Mouse (Mus musculus): ENCODE data around the gene Plch2. TPM values are rescaled to one million over a fixed set of nuclear protein-coding genes. Genes with fewer than 3 reads are reported as not detected.

Gene Plch2
- polyA plus RNA-seq, 1 experiment from 2014 or later: 2.4 TPM

- Histone ChIP-seq H3K4me1 (replicated peaks; ENCODE audit: control insufficient read depth, insufficient read depth, low read length) (peaks cover 15% of the 10 kb centered on the region), H3K9ac (ENCODE audit: low read length) (no peak overlapping the region), H3K4me2 (ENCODE audit: low read depth, low read length, severe bottlenecking) (no peak overlapping the region), H3K4me3 (ENCODE audit: low read depth, low read length) (no peak overlapping the region), H3K9me3 (ENCODE audit: control insufficient read depth, low read length) (no peaks in the 10 kb centered on the region), H3K27ac (ENCODE audit: low read depth, low read length) (no peak overlapping the region), H3K27me3 (ENCODE audit: control insufficient read depth, insufficient read depth, low read length) (0 out of 2 replicates have a peak, but pooled peaks cover 2% of the 10 kb centered on the region), H3K36me3 (ENCODE audit: control insufficient read depth, insufficient read depth, low read length) (no peaks in the 10 kb centered on the region)
- ATAC-seq (replicated peaks; ENCODE audit: low FRiP score): no peak
- no peak for DNase-seq (ENCODE audit: low spot score)
- WGBS: 80% methylated on average over 7 of the region's 7 CpGs
Measured at GRCm38 (mm10) chr4:155022228-155022855, 34.2 kb downstream of the Plch2 start.

GRCm38 (mm10) chr4:155020813-155021212 lies 35.8 kb downstream of the Plch2 start:
- Histone ChIP-seq H3K4me2 (ENCODE audit: low read depth, low read length, severe bottlenecking) (no peak overlapping the region), H3K27me3 (ENCODE audit: control insufficient read depth, insufficient read depth, low read length) (peaks cover 2% of the 10 kb centered on the region; the same call in 1 of the 2 replicates), H3K4me3 (ENCODE audit: low read depth, low read length) (no peak overlapping the region), H3K36me3 (ENCODE audit: control insufficient read depth, insufficient read depth, low read length) (no peaks in the 10 kb centered on the region), H3K9ac (ENCODE audit: low read length) (no peak overlapping the region), H3K4me1 (replicated peaks; ENCODE audit: control insufficient read depth, insufficient read depth, low read length) (peaks cover 15% of the 10 kb centered on the region), H3K9me3 (ENCODE audit: control insufficient read depth, low read length) (no peaks in the 10 kb centered on the region), H3K27ac (ENCODE audit: low read depth, low read length) (no peak overlapping the region)
- DNase-seq (ENCODE audit: low spot score) (no peak), ATAC-seq (replicated peaks; ENCODE audit: low FRiP score) (no peak)
- 65% methylated on average over 9 of the region's 9 CpGs for WGBS

DNA sequence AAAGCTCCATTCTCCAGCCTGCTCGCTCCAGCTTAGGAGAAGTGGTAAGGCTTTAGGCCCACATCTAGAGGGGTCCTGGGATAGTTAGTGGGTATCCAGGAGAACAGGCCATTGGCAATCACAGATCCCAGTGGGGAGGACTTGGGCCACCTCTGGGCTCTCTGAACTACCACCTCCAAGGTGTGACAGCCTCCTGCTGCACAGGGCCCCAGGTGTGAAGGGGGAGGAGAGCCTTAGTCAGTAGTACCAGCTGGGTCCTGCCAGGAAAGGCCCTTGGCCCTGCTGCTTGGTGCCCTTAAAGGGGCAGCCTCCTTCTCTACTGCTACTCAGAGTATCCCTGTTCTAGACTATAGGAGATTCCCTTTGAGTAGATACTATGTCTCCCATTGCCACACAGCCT lies 36.4 kb downstream of the Plch2 start:
- Histone ChIP-seq H3K4me3 (ENCODE audit: low read depth, low read length) (no peak overlapping the region), H3K9me3 (ENCODE audit: control insufficient read depth, low read length) (no peaks in the 10 kb centered on the region), H3K4me2 (ENCODE audit: low read depth, low read length, severe bottlenecking) (no peak overlapping the region), H3K27me3 (ENCODE audit: control insufficient read depth, insufficient read depth, low read length) (peaks cover 2% of the 10 kb centered on the region; the same call in 1 of the 2 replicates), H3K9ac (ENCODE audit: low read length) (no peak overlapping the region), H3K4me1 (replicated peaks; ENCODE audit: control insufficient read depth, insufficient read depth, low read length) (peaks cover 15% of the 10 kb centered on the region), H3K27ac (ENCODE audit: low read depth, low read length) (no peak overlapping the region), H3K36me3 (ENCODE audit: control insufficient read depth, insufficient read depth, low read length) (no peaks in the 10 kb centered on the region)
- WGBS: 79% methylated on average over 1 of the region's 1 CpGs
- ATAC-seq (replicated peaks; ENCODE audit: low FRiP score) (no peak), DNase-seq (ENCODE audit: low spot score) (no peak)

DNA sequence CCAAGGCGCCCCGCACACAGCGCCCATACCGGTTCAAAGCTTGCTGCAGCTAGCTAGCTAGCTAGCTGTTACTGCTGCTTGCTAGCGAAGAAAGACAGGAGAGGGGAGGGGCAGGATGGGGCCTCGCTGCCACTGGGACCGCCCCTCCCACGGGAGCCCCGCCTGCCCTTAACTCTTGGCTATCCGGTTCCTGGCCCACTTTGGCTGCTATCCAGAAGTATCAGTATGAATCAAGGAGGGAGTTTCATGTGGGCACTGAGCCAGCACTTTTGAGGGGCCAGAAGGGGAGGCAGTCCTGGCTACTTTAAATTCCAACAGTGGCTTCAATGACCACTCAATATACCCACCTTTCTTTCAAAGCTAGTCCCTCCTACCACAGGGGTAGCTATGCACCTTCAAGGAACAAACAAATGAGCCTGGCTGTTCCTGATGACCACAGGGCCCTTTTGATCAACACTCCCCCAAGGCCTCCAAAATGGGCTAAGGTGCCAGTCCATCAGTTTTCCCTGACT lies 37.2 kb downstream of the Plch2 start:
- peak overlapping the region; percentile 18; the same call in 1 of the 2 replicates for H3K4me3 ChIP-seq (ENCODE audit: low read depth, low read length)
- DNase-seq (ENCODE audit: low spot score) (peak; percentile 79), ATAC-seq (replicated peaks; ENCODE audit: low FRiP score) (peak; percentile 67)
- peak overlapping the region; percentile 37; the same call in 1 of the 2 replicates for H3K4me2 ChIP-seq (ENCODE audit: low read depth, low read length, severe bottlenecking)
- under 1% methylated on average over 10 of the region's 10 CpGs for WGBS
- peak overlapping the region; percentile 6; the same call in 1 of the 2 replicates for H3K27ac ChIP-seq (ENCODE audit: low read depth, low read length)
- H3K4me1 ChIP-seq (replicated peaks; ENCODE audit: control insufficient read depth, insufficient read depth, low read length): peaks cover 13% of the 10 kb centered on the region
- peak overlapping the region; percentile 23; the same call in 1 of the 2 replicates for H3K9ac ChIP-seq (ENCODE audit: low read length)
- H3K36me3 ChIP-seq (ENCODE audit: control insufficient read depth, insufficient read depth, low read length): no peaks in the 10 kb centered on the region
- H3K9me3 ChIP-seq (ENCODE audit: control insufficient read depth, low read length): no peaks in the 10 kb centered on the region
- H3K27me3 ChIP-seq (ENCODE audit: control insufficient read depth, insufficient read depth, low read length): peaks cover 2% of the 10 kb centered on the region; the same call in 1 of the 2 replicates

GRCm38 (mm10) chr4:155018601-155019335 lies 37.8 kb downstream of the Plch2 start:
- peak overlapping the region; percentile 23; the same call in 1 of the 2 replicates for H3K9ac ChIP-seq (ENCODE audit: low read length)
- whole genome bisulfite sequencing: 3% methylated on average over 15 of the region's 15 CpGs
- peak overlapping the region; percentile 6; the same call in 1 of the 2 replicates for H3K27ac ChIP-seq (ENCODE audit: low read depth, low read length)
- H3K9me3 ChIP-seq (ENCODE audit: control insufficient read depth, low read length): no peaks in the 10 kb centered on the region
- ATAC-seq (replicated peaks; ENCODE audit: low FRiP score): peak; percentile 47; the same call in 1 of the 2 replicates
- H3K36me3 ChIP-seq (ENCODE audit: control insufficient read depth, insufficient read depth, low read length): no peaks in the 10 kb centered on the region
- peak overlapping the region; percentile 37 for H3K4me2 ChIP-seq (ENCODE audit: low read depth, low read length, severe bottlenecking)
- peaks cover 13% of the 10 kb centered on the region for H3K4me1 ChIP-seq (replicated peaks; ENCODE audit: control insufficient read depth, insufficient read depth, low read length)
- peaks cover 2% of the 10 kb centered on the region; the same call in 1 of the 2 replicates for H3K27me3 ChIP-seq (ENCODE audit: control insufficient read depth, insufficient read depth, low read length)
- DNase-seq (ENCODE audit: low spot score): peak; percentile 80
- peak overlapping the region; percentile 18; the same call in 1 of the 2 replicates for H3K4me3 ChIP-seq (ENCODE audit: low read depth, low read length)

DNA sequence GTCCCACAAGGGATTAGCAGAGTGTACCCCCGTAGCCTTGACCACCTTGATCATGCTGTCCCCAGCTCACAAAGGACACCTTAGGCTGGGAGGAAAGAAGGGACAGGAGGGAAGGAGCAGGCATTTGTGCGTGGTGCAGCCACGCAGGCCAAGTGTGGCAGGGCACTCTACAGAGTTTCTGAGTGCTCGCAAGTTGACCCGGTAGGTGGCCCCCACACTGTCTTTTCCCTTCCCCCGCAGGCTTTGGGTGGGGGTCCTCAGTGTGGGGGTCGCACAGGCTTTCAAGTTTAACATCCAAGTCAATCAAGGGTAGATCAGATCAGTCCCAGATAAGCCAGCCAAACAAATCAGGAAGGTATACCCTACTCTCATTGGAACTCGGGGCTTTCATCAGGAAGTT lies 38.5 kb downstream of the Plch2 start:
- H3K9me3 ChIP-seq (ENCODE audit: control insufficient read depth, low read length): no peaks in the 10 kb centered on the region
- no peak overlapping the region for H3K4me3 ChIP-seq (ENCODE audit: low read depth, low read length)
- H3K4me1 ChIP-seq (replicated peaks; ENCODE audit: control insufficient read depth, insufficient read depth, low read length): peaks cover 13% of the 10 kb centered on the region
- no peaks in the 10 kb centered on the region for H3K36me3 ChIP-seq (ENCODE audit: control insufficient read depth, insufficient read depth, low read length)
- H3K4me2 ChIP-seq (ENCODE audit: low read depth, low read length, severe bottlenecking): no peak overlapping the region
- ATAC-seq (replicated peaks; ENCODE audit: low FRiP score): no peak
- 81% methylated on average over 8 of the region's 8 CpGs for WGBS
- H3K27me3 ChIP-seq (ENCODE audit: control insufficient read depth, insufficient read depth, low read length): peaks cover 2% of the 10 kb centered on the region; the same call in 1 of the 2 replicates
- no peak overlapping the region for H3K9ac ChIP-seq (ENCODE audit: low read length)
- no peak overlapping the region for H3K27ac ChIP-seq (ENCODE audit: low read depth, low read length)
- no peak for DNase-seq (ENCODE audit: low spot score)

GRCm38 (mm10) chr4:155017253-155017878 lies 39.2 kb downstream of the Plch2 start:
- ATAC-seq (replicated peaks; ENCODE audit: low FRiP score): no peak
- Histone ChIP-seq H3K27me3 (ENCODE audit: control insufficient read depth, insufficient read depth, low read length) (peaks cover 2% of the 10 kb centered on the region; the same call in 1 of the 2 replicates), H3K27ac (ENCODE audit: low read depth, low read length) (no peak overlapping the region), H3K4me1 (replicated peaks; ENCODE audit: control insufficient read depth, insufficient read depth, low read length) (peaks cover 13% of the 10 kb centered on the region), H3K9ac (ENCODE audit: low read length) (no peak overlapping the region), H3K9me3 (ENCODE audit: control insufficient read depth, low read length) (no peaks in the 10 kb centered on the region), H3K4me2 (ENCODE audit: low read depth, low read length, severe bottlenecking) (no peak overlapping the region), H3K4me3 (ENCODE audit: low read depth, low read length) (no peak overlapping the region), H3K36me3 (ENCODE audit: control insufficient read depth, insufficient read depth, low read length) (no peaks in the 10 kb centered on the region)
- 76% methylated on average over 11 of the region's 11 CpGs for WGBS
- DNase-seq (ENCODE audit: low spot score): no peak

GRCm38 (mm10) chr4:155016807-155017206 lies 39.8 kb downstream of the Plch2 start:
- no peaks in the 10 kb centered on the region for H3K36me3 ChIP-seq (ENCODE audit: control insufficient read depth, insufficient read depth, low read length)
- H3K4me1 ChIP-seq (replicated peaks; ENCODE audit: control insufficient read depth, insufficient read depth, low read length): peaks cover 13% of the 10 kb centered on the region
- no peak overlapping the region for H3K9ac ChIP-seq (ENCODE audit: low read length)
- WGBS: 73% methylated on average over 11 of the region's 11 CpGs
- no peak overlapping the region for H3K4me3 ChIP-seq (ENCODE audit: low read depth, low read length)
- H3K9me3 ChIP-seq (ENCODE audit: control insufficient read depth, low read length): no peaks in the 10 kb centered on the region
- no peak overlapping the region for H3K27ac ChIP-seq (ENCODE audit: low read depth, low read length)
- H3K27me3 ChIP-seq (ENCODE audit: control insufficient read depth, insufficient read depth, low read length): peaks cover 2% of the 10 kb centered on the region; the same call in 1 of the 2 replicates
- DNase-seq (ENCODE audit: low spot score) (no peak), ATAC-seq (replicated peaks; ENCODE audit: low FRiP score) (no peak)
- no peak overlapping the region for H3K4me2 ChIP-seq (ENCODE audit: low read depth, low read length, severe bottlenecking)
